Mouse (Mus musculus) embryo, embryonic 11 days (tissue): Measurements from ENCODE around the gene Zfyve27.

Experiments
- DNase-seq: peaks from one replicate; pipeline ENCODE4 v3.0.0-alpha.2; 2015

Gene Zfyve27

GRCm38 (mm10) chr19:42182673-42183072 is 18.9 kb downstream of the Zfyve27 start:
- DNase-seq, result peak; percentile 45

DNA sequence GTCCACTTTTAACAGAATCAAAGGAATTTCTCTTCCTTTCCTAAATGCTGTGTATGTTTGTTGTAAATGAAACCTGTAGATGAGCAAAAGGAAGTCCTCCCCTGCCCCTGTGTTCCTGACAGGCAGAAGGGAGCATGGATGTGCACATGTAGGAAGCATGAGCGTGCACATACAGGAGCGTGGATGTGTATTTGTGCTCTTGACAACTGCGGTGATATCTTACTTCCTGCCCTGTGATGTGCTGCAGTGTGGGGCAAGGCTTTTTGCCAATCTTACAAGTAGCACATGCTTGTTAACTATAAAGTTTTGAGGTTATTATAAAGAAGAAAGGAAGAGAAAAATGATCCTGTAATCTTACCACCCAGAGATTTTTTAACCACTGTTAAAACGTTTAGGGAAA is 26.0 kb downstream of the Zfyve27 start:
- no peak for DNase-seq

- DNase-seq, result peak; percentile 79
Observed at GRCm38 (mm10) chr19:42190494-42190893, 26.7 kb downstream of the Zfyve27 start.

DNA sequence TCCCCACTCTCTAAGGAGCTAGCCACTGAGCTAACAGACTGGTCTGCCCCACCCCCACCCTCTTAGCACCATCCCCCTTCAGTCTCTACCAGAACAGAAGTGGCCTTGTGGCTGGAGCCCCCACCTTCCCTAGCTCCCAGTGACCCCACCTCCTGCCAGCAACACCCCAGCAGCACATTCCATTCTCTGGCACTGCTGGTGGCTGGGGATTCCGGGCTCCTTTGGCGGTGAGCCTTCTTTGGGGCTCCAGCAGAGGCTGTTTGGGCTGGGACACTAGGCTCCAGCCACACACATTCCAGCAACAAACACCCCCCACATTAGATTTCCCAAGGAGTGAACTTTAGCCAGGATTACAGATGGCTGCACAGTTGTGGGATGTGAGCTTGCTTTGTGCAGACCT is 29.6 kb downstream of the Zfyve27 start:
- DNase-seq, result no peak

GRCm38 (mm10) chr19:42196378-42196777 is 32.6 kb downstream of the Zfyve27 start:
- DNase-seq, result no peak

DNA sequence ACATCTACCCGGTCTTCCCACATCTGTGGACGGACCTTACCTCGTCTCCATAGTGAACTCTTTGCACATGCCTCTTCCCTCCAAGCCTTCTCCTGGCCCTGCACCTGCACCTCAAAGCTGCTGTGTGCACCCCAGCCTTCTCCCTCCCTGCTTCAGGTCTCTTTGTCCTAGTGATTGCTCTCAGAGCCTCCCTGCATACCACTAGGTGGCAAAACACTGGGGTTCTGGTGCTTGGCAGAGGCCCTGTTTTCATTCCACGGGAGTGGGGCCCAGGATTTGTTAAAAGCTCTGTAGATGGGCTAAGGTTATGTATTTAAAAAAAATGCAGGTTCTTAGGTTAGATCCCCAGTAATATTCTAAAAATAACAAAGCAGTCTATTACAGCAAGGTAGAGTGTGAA is 33.3 kb downstream of the Zfyve27 start:
- no peak for DNase-seq

DNA sequence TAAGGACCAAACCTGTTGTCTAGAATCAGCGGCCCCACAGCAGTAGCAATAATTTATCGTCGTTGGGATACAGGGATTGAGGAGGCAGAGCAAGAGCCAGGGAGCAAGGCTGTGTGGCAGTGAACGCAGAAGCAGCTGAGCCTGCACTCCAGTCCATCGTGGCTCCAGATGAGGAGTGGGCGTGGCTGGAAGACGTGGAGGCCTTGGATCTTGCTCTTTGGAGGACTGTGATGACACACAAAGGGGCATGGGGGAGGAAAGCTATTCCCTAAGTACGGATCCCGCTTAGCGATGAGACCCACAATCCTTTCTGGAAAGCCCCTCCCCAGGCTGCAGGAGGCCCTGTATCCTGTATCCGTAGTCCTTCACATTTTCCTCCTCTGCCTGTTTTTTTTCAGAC is 34.3 kb downstream of the Zfyve27 start:
- DNase-seq, result no peak

DNA sequence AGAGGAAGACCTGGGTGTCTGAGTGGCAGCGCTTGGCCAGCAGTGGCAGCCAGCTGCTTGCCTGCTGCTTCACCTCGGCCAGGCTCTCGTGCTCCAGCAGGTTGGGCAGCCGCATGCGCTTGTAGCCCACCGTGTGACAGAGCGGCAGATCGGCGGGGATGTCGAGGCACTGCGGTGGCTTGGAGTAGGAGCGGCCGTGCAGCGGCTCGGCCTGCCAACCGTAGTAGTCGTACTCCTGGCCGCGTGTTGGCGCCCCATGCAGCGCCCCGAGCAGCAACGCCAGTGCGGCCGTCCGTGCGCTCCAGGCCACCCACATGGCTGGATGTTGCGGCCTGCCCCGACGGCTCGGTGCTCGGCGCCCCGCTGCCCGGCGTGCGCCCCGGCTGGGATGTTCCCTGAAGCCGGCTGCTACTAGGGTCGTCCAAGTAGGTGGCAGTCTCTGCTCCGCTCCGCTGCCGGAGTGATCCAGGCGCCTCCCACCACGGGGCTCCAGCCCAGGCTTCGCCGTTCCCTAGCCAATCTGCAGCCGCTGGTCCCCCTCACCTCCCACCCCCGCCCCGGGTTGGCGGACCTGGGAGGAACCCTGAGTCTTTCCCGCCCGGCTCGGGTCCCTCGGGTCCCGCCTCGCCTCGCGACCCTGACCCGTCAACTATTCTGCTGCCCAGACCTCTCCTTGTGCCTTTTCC is 38.1 kb downstream of the Zfyve27 start, which contains the start of gene Sfrp5:
Gene Sfrp5 (minus strand): TSS at position 557 of the 686 bp plus-strand sequence.
- peak; percentile 46 for DNase-seq

- DNase-seq, result no peak
Observed at GRCm38 (mm10) chr19:42202467-42202866, 38.7 kb downstream of the Zfyve27 start.

DNA sequence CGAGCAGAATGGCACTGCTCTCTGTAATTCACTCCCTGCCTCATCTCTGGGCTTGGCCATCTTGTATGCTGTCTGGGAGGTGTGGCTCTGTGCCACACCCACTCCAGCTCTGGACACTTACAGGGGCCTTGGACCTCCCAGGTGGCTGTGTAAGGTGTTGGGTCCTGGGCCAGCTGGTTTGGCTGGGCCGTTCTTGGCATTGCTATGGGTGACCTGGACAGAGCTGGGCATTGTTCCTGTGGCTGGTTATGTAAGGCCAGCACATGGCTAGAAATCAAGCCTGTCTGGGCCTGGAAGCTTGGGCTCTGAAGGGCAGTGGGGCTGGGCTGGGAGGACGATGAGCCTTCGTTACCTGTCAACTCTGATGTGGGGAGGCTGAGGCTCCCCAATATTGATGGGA is 40.6 kb downstream of the Zfyve27 start:
- DNase-seq, result no peak

GRCm38 (mm10) chr19:42205201-42205600 is 41.5 kb downstream of the Zfyve27 start:
- peak; percentile 60 for DNase-seq

- no peak for DNase-seq
Observed at GRCm38 (mm10) chr19:42209485-42209884, 45.7 kb downstream of the Zfyve27 start.

GRCm38 (mm10) chr19:42209976-42210375 is 46.2 kb downstream of the Zfyve27 start:
- no peak for DNase-seq

DNA sequence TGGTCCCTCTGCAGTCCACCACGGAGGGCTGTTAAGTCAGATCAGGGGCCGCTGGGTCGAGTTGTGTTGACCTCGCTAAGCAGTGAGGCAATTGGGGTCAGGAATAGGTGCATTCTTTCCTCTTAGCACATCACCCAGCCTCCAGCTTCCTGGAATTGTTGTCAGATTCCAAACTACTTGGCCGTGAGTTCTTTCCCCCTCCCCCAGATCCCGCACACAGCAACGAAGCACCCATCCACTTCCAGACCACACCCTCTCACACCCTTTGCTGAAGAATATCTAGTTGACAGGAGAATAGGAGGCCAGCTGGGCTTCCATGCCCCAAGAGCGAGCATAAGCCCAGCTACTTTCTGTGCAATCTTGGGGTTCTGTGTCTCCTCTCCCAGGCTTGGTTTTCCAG is 48.2 kb downstream of the Zfyve27 start:
- DNase-seq, result no peak

GRCm38 (mm10) chr19:42214601-42215000 is 50.9 kb downstream of the Zfyve27 start:
- no peak for DNase-seq

GRCm38 (mm10) chr19:42216699-42217373 is 53.1 kb downstream of the Zfyve27 start:
- no peak for DNase-seq

GRCm38 (mm10) chr19:42217374-42217763 is 53.6 kb downstream of the Zfyve27 start:
- peak; percentile 33 for DNase-seq

DNA sequence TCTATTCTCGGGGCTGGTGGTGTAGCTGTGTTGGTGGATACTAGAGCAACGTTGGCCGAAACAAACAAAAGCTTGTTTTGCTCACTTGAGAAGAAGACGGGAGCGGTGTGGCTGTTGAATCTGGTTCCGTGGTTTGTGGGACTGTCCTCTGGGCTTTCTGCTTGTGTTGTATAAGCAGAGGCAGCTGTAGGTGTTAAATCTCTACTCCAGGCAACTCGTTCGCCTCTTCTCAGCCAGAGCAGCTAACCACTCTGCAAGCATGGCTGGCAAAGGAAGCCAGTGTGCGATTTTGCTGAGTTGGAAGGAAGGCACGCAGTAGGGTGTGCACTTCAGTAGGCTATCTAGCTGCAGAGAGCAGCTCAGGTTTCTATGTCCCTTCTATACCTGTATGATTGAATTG is 62.7 kb downstream of the Zfyve27 start:
- DNase-seq, result no peak

DNA sequence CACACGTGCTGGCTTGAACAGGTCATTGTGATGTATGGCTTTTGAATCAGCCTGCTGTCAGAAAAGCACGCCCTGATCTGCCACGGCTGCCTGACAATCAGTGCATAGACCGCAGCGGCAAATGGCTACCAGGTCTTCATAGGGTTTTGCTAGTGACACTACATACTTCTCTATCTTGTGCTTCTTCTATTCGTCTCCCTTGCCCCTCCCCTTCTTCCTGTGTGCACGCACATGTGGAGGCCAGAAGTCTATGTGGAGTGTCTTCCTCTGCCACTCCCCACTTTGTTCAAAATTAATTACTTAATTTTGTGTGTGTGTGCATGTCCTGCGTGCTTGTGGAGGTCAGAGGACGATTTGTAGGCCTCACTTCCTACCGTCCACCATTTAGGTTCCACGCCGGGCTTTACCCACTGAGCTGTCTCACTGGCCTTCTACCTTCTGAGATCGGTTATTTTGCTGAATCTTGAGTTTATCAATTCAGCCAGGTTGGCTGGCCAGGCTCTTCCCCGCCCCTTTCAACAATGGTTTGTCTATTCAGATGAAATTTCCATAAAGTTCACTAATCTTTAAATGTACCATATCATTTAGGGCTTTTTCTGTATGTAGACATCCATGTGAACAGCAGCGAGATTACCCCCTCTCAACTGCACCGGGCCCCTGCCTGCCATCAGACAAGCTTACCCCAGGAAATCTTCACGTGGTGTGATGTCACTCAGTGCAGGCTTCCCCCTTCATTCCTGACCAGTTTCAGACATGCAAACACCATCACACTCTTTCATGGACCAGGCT is 65.9 kb downstream of the Zfyve27 start:
- no peak for DNase-seq

DNA sequence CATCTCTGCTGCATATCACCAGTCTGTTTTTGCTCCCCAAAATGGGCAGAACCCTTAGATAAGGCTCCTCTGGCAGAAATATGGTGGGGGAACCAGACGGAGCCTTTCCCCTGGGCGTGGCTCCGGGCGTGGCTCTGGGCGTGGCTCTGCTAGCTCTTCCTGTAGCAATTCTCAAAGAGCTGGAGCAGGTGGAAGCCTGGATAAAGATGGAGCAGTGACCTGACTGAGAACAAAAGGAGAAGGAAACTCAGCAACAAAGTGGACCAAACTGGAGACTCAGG is 66.5 kb downstream of the Zfyve27 start:
- no peak for DNase-seq

- DNase-seq, result no peak
Observed at GRCm38 (mm10) chr19:42230986-42231385, 67.2 kb downstream of the Zfyve27 start.

DNA sequence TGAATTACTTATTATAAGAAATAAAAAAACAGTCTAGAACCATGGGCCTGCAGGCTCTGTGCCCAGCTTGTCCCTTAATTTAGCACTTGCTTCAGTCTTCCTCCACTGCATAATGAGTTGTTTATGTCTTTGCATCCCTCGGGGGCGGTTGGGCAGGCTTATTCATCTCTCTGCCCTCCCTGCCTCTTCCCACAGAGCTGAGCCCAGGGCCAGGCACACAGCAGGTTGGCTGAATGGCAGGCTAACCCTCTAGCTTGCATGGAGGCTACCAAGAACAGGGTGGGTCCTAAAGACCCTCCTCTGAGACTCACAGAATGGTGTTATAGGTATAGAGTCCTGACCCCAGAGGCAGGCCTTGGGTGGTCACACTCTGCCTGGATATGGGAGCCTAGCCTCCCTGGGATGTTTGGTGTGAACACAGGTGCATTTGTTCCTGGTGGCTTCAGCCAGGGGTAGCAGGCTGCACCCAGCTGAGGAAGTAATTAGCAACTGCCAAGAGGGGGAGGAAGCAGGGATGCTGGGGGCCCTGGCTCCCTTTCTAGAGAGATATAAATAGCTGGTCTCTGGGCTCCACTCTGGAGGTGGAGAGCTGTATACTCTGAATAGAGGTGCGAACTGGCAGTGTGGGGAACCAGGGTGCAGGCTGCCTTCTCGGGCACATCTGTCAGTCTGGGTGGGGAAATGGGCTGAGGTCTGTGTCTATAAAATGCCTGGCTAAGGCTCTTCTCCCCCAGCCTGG is 74.0 kb downstream of the Zfyve27 start:
- no peak for DNase-seq

- no peak for DNase-seq
Observed at GRCm38 (mm10) chr19:42238341-42238715, 74.6 kb downstream of the Zfyve27 start.
